Mouse (Mus musculus) liver, embryonic 11.5 days (tissue): ENCODE data around the gene Card9. TPM values are rescaled to one million over a fixed set of nuclear protein-coding genes. Genes with fewer than 3 reads are reported as not detected.

Source experiments
- ATAC-seq: fragments of 200-750 bp; cut with Nextera tagmentation; replicated peaks from 2 replicates; pipeline ENCODE4 v1.8.0; 2017; ENCODE audit warnings: moderate number of reproducible peaks, mild to moderate bottlenecking, moderate TSS enrichment, moderate library complexity; ENCODE audit not compliant: low FRiP score
- DNase-seq: peaks from one replicate; pipeline ENCODE4 v3.0.0-alpha.2; 2017; ENCODE audit warnings: low spot score
- H3K27ac ChIP-seq: fragments of 300-500 bp; sonication (generic); 2 replicates; pipeline ENCODE4 v1.5.1; 2014; ENCODE audit warnings: mild to moderate bottlenecking, low read depth, low read length, control low read depth
- H3K27me3 ChIP-seq: fragments of 300-500 bp; sonication (generic); replicated peaks from 2 replicates; pipeline ENCODE4 v1.6.1; 2014; ENCODE audit warnings: low read length, mixed read lengths; ENCODE audit not compliant: control insufficient read depth, insufficient read depth
- H3K36me3 ChIP-seq: fragments of 300-500 bp; sonication (generic); 2 replicates; pipeline ENCODE4 v1.6.1; 2014; ENCODE audit warnings: mild to moderate bottlenecking, low read length, moderate library complexity, mixed read lengths; ENCODE audit not compliant: control insufficient read depth, insufficient read depth
- H3K4me1 ChIP-seq: fragments of 300-500 bp; sonication (generic); replicated peaks from 2 replicates; pipeline ENCODE4 v1.6.1; 2014; ENCODE audit warnings: low read length, mixed read lengths; ENCODE audit not compliant: control insufficient read depth, insufficient read depth
- H3K4me2 ChIP-seq: fragments of 300-500 bp; sonication (generic); 2 replicates; pipeline ENCODE4 v1.6.1; 2014; ENCODE audit warnings: mild to moderate bottlenecking, control low read depth, moderate library complexity
- H3K4me3 ChIP-seq: fragments of 300-500 bp; sonication (generic); 2 replicates; pipeline ENCODE4 v1.5.1; 2014; ENCODE audit warnings: low read depth, low read length, control low read depth
- H3K9ac ChIP-seq: fragments of 300-500 bp; sonication (generic); 2 replicates; pipeline ENCODE4 v1.6.1; 2014; ENCODE audit warnings: low read depth, low read length, control low read depth
- H3K9me3 ChIP-seq: fragments of 300-500 bp; sonication (generic); 2 replicates; pipeline ENCODE4 v1.6.1; 2016; ENCODE audit warnings: low read length, inconsistent platforms, mixed read lengths; ENCODE audit not compliant: control insufficient read depth
- WGBS: fragments of 180-500 bp; shearing (Covaris S2); extraction: QIAGEN DNeasy Blood & Tissue Kit; methylation state at CpG from one replicate; pipeline ENCODE4 v1.1.7; 2014; 5-methylcytosine and 5-hydroxymethylcytosine counted together
- polyA plus RNA-seq: library from polyadenylated mRNA; unstranded; fragments of >200 nt; fragmentation: Nextera tagmentation; extraction: Ambion mirVana; gene quantifications from 2 replicates; pipeline ENCODE4 v1.2.1, GENCODE M21; 2014

The Card9 gene
- polyA plus RNA-seq, 1 experiment from 2014 or later: 1.7 TPM

GRCm38 (mm10) chr2:26319109-26319508 is 41.6 kb downstream of the Card9 start:
- no peak for ATAC-seq
- 86% methylated on average over 9 of the region's 9 CpGs for WGBS

GRCm38 (mm10) chr2:26317991-26318672 is 42.6 kb downstream of the Card9 start:
- H3K9me3 ChIP-seq: no peaks in the 10 kb centered on the region
- H3K27ac ChIP-seq: no peak overlapping the region
- H3K36me3 ChIP-seq: 0 out of 2 replicates have a peak, but pooled peaks cover 1% of the 10 kb centered on the region
- H3K4me1 ChIP-seq: peaks cover 26% of the 10 kb centered on the region
- no peak overlapping the region for H3K4me3 ChIP-seq
- H3K4me2 ChIP-seq: no peak overlapping the region
- H3K9ac ChIP-seq: no peak overlapping the region
- 82% methylated on average over 3 of the region's 3 CpGs for WGBS
- ATAC-seq: no peak
- DNase-seq: no peak
- 0 out of 2 replicates have a peak, but pooled peaks cover 2% of the 10 kb centered on the region for H3K27me3 ChIP-seq

More at GRCm38 (mm10) chr2:26319109-26319508, 41.6 kb downstream of the Card9 start:
- H3K9me3 ChIP-seq: no peaks in the 10 kb centered on the region
- H3K9ac ChIP-seq: no peak overlapping the region
- no peak overlapping the region for H3K4me2 ChIP-seq
- no peak overlapping the region for H3K27ac ChIP-seq
- DNase-seq: no peak
- peaks cover 26% of the 10 kb centered on the region for H3K4me1 ChIP-seq
- no peak overlapping the region for H3K4me3 ChIP-seq
- 0 out of 2 replicates have a peak, but pooled peaks cover 9% of the 10 kb centered on the region for H3K36me3 ChIP-seq
- 0 out of 2 replicates have a peak, but pooled peaks cover 2% of the 10 kb centered on the region for H3K27me3 ChIP-seq

GRCm38 (mm10) chr2:26317371-26317770 is 43.3 kb downstream of the Card9 start:
- WGBS: 72% methylated on average over 3 of the region's 3 CpGs
- 0 out of 2 replicates have a peak, but pooled peaks cover 2% of the 10 kb centered on the region for H3K27me3 ChIP-seq
- ATAC-seq (no peak), DNase-seq (no peak)
- no peaks in the 10 kb centered on the region for H3K9me3 ChIP-seq
- no peak overlapping the region for H3K4me3 ChIP-seq
- no peak overlapping the region for H3K27ac ChIP-seq
- peaks cover 26% of the 10 kb centered on the region for H3K4me1 ChIP-seq
- peak overlapping the region; percentile 95 for H3K4me2 ChIP-seq
- H3K36me3 ChIP-seq: no peaks in the 10 kb centered on the region
- H3K9ac ChIP-seq: no peak overlapping the region

GRCm38 (mm10) chr2:26316576-26317246 is 44.0 kb downstream of the Card9 start:
- no peak overlapping the region for H3K27ac ChIP-seq
- H3K9me3 ChIP-seq: no peaks in the 10 kb centered on the region
- peaks cover 26% of the 10 kb centered on the region for H3K4me1 ChIP-seq
- 0 out of 2 replicates have a peak, but pooled peaks cover 2% of the 10 kb centered on the region for H3K27me3 ChIP-seq
- H3K4me2 ChIP-seq: peak overlapping the region; percentile 95
- H3K4me3 ChIP-seq: peak overlapping the region; percentile 81
- H3K9ac ChIP-seq: no peak overlapping the region; the same call in 1 of the 2 replicates
- WGBS: 82% methylated on average over 9 of the region's 9 CpGs
- ATAC-seq: no peak
- no peak for DNase-seq
- H3K36me3 ChIP-seq: no peaks in the 10 kb centered on the region

- WGBS: 6% methylated on average over 11 of the region's 11 CpGs
- Histone ChIP-seq H3K4me2 (peak overlapping the region; percentile 95), H3K27me3 (0 out of 2 replicates have a peak, but pooled peaks cover 2% of the 10 kb centered on the region), H3K27ac (peak overlapping the region; percentile 74; the same call in 1 of the 2 replicates), H3K9me3 (no peaks in the 10 kb centered on the region), H3K9ac (peak overlapping the region; percentile 70), H3K36me3 (no peaks in the 10 kb centered on the region), H3K4me1 (peaks cover 26% of the 10 kb centered on the region), H3K4me3 (peak overlapping the region; percentile 81)
- ATAC-seq (no peak), DNase-seq (no peak)
Measured at GRCm38 (mm10) chr2:26315925-26316311, 44.8 kb downstream of the Card9 start.

- H3K9ac ChIP-seq: peak within 1 kb of the TSS; percentile 70
- under 1% methylated on average over 61 of the region's 66 CpGs for WGBS
- H3K4me3 ChIP-seq: peak within 1 kb of the TSS; percentile 81
- peak; percentile 79 for DNase-seq
- H3K9me3 ChIP-seq: no peaks in the 10 kb centered on the region
- ATAC-seq: peak; percentile 70
- peaks cover 26% of the 10 kb centered on the region for H3K4me1 ChIP-seq
- peak within 1 kb of the TSS; percentile 74 for H3K27ac ChIP-seq
- 0 out of 2 replicates have a peak, but pooled peaks cover 2% of the 10 kb centered on the region for H3K27me3 ChIP-seq
- H3K36me3 ChIP-seq: no peaks in the 10 kb centered on the region
- peak within 1 kb of the TSS; percentile 95 for H3K4me2 ChIP-seq
Measured at GRCm38 (mm10) chr2:26315072-26315924, 45.4 kb downstream of the Card9 start, which contains the start of gene Gpsm1. Gene Gpsm1, plus strand, starts transcription at chr2:26315515.

- Histone ChIP-seq H3K4me1 (peaks cover 26% of the 10 kb centered on the region), H3K9ac (no peak overlapping the region; the same call in 1 of the 2 replicates)
- no peak for DNase-seq
Measured at GRCm38 (mm10) chr2:26314281-26315071, 46.2 kb downstream of the Card9 start.

More at GRCm38 (mm10) chr2:26314281-26315071, 46.2 kb downstream of the Card9 start:
- Histone ChIP-seq H3K4me2 (peak overlapping the region; percentile 95), H3K9me3 (no peaks in the 10 kb centered on the region), H3K27me3 (0 out of 2 replicates have a peak, but pooled peaks cover 2% of the 10 kb centered on the region), H3K27ac (peak overlapping the region; percentile 74; the same call in 1 of the 2 replicates), H3K4me3 (peak overlapping the region; percentile 81), H3K36me3 (no peaks in the 10 kb centered on the region)
- 53% methylated on average over 13 of the region's 13 CpGs for WGBS
- ATAC-seq: no peak
